Mouse (Mus musculus): Measurements from ENCODE around the gene Psmb7. TPM values are rescaled to one million over a fixed set of nuclear protein-coding genes. Genes with fewer than 3 reads are reported as not detected.

The Psmb7 gene
- polyA plus RNA-seq, 1 experiment from 2014 or later, result 241 TPM

- Histone ChIP-seq H3K4me1 (peaks cover 62% of the 10 kb centered on the region), H3K27me3 (no peaks in the 10 kb centered on the region), H3K36me3 (no peaks in the 10 kb centered on the region), H3K9me3 (no peaks in the 10 kb centered on the region), H3K4me3 (no peak overlapping the region), H3K4me2 (no peak overlapping the region), H3K27ac (no peak overlapping the region), H3K9ac (no peak overlapping the region)
- WGBS, result 82% methylated on average over 6 of the region's 6 CpGs
- ATAC-seq (ENCODE audit: borderline replicate concordance, extremely low read depth, low FRiP score, low TSS enrichment), result no peak
Observed at GRCm38 (mm10) chr2:38540666-38541065, 103.2 kb downstream of the Psmb7 start.

GRCm38 (mm10) chr2:38539677-38540076 is 104.2 kb downstream of the Psmb7 start:
- 86% methylated on average over 9 of the region's 9 CpGs for WGBS
- H3K4me3 ChIP-seq, result no peak overlapping the region
- no peaks in the 10 kb centered on the region for H3K9me3 ChIP-seq
- H3K9ac ChIP-seq, result no peak overlapping the region
- ATAC-seq (ENCODE audit: borderline replicate concordance, extremely low read depth, low FRiP score, low TSS enrichment), result no peak
- peaks cover 64% of the 10 kb centered on the region for H3K4me1 ChIP-seq
- H3K27me3 ChIP-seq, result no peaks in the 10 kb centered on the region
- no peak overlapping the region for H3K4me2 ChIP-seq
- no peak overlapping the region for H3K27ac ChIP-seq
- H3K36me3 ChIP-seq, result no peaks in the 10 kb centered on the region

Small RNA genes lying within 50 kb of the gene (microRNA-seq; reads per million reads assigned to microRNA genes)
- not detected for gene Gm27634

Other genes starting within 250 kb of the Psmb7 start
- gene Nek6, start 132.4 kb downstream of the Psmb7 start, polyA plus RNA-seq (2015; fragmentation: Nextera tagmentation; extraction: Ambion mirVana), result 124 and 129 TPM in 2 replicates
- gene Nr5a1, start 70.5 kb upstream of the Psmb7 start, polyA plus RNA-seq (2015; fragmentation: Nextera tagmentation; extraction: Ambion mirVana), result 0.16 and 0.33 TPM in 2 replicates

Data from lung, embryonic 15.5 days (tissue).